Mouse (Mus musculus): ENCODE results near the gene Vmn1r40. TPM values are rescaled to one million over a fixed set of nuclear protein-coding genes. Genes with fewer than 3 reads are reported as not detected.

The Vmn1r40 gene
- total RNA-seq (2021): not detected

DNA sequence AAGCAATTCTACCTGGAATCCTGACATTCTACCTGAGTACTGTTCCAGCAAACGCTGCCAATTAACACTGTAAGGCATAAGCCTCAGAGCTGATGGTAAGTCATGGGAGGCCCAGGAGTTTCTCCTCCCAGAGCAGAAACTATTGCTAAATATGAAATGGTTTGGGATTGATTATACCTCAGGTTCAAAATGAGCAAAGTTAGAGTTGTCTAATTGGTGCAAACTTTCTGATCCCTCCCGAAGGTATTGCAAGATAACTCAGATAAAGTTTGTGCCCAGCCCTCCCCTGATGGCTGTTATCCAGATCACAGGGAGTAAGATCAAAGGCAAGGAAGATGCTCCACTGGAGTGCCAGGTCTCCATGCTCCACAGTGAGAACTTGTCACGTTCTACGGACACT, at the start of gene Vmn1r40:
Gene Vmn1r40, plus strand, starts transcription at position 301 of the 400 bp plus-strand sequence.
- DNase-seq: no peak
- intact Hi-C loops (cut with DNase I): no loop called here

DNA sequence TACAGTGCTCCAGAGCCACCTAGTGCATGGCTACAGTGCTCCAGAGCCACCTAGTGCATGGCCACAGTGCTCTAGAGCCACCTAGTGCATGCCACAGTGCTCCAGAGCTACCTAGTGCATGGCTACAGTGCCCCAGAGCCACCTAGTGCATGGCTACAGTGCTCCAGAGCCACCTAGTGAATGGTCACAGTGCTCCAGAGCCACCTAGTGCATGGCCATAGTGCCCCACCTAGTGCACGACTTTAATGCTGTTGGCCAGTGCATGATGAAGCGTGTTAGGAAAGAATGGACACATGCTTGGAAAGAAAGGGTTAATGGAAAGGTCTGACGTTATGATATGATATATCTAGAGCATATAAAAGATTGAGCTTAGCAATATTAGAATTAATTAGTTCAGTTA, 49.0 kb upstream of the Vmn1r40 start:
- intact Hi-C loops (cut with DNase I): no loop called here
- DNase-seq: no peak

DNA sequence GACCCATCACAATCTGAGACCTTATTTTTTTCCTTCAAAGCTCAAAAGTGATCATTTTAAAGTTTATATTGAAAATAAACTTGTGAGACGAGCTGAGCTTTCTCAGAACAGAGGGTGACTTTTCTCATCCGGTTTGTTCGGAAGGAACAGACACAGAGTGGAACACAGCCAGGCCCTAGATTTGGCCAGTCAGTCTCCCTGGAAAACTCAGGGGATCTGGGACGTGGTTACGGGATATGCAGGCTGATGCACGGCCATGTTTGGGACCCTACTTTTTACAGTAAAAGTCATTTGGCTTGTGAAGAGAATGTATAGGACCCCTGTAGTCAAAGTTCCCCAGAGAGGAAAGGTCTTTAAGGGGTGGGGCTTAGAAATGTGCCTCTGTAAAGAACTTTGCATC, 48.4 kb upstream of the Vmn1r40 start:
- intact Hi-C loops (cut with DNase I): no loop called here
- DNase-seq: peak in 1 of 2 experiments; percentile 24

DNA sequence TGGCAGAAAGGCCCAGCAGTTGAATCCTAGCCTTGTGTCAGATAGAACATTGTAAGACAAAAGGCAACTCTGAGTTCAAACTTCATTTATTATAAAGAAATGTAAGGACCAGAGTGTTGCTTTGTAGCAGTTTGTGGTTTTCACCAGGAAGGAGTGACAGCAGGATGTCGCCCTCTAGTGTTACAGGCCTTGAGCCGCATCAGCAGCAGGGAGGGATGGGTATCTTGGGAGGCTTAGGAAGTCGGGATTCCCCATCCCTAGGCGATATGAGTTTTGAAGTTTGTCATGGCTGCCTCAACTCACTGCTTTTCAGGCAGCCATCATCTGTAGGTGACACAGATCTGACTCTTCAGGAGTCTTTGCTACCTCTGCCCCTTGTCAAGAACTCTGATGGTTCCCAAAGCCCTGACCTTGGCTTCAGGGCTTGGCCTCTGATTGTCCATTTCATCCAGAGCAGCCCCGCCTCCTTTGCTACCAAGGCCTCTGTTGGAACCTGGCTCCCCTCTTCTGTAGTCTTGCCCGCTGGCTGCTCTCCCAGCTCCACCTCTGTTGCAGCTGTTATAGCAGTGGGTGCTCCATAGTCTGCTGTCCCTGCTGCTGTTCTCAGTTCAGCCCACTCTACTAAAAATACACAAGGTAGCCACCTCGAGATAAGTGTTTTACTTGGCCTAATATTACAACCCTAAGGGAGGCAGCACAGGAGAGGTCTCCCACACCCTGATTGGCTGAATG, 47.5 kb upstream of the Vmn1r40 start:
- intact Hi-C loops (cut with DNase I): no loop called here
- peak; percentile 73 to 77 for DNase-seq

DNA sequence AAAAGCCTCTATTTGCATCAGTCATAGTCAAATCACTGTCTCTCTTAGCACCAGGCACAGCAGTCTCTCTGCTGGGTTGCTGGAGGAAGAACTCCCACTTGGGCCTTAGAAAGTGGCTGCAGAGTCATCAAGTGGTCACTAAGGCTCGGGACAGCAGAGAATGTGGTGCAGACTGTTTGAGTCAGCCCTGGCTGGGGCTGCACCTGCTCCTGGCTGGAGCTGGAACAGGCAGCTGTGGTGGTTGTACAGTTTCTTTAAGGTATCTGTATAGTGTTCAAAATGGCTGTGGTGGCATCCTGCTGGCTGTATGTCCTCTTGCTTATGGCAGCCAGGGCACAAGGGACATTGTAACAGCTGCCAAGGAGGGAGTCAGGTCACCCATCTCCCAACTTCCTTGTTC, 46.9 kb upstream of the Vmn1r40 start:
- intact Hi-C loops (cut with DNase I): no loop called here
- DNase-seq: no peak

DNA sequence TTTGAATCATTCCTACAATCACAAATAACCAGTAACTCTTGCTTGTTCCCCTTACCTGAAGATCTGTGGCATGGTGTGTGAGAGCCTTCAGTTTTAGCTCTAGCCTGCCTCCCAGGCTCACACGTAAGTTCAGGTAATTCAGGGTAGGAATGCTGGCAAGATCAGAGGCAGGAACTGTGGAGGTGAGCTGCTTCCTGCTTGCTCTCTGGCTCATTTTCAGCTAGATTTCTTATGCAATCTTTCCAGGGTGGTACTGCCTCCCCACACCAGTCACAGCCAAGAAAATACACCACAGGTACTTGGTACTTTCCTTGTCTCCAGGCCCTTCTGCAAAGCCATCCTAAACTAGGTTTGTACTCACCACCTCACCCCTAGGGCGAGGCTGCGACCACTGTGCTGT, 44.8 kb upstream of the Vmn1r40 start:
- intact Hi-C loops (cut with DNase I): no loop called here
- no peak for DNase-seq

DNA sequence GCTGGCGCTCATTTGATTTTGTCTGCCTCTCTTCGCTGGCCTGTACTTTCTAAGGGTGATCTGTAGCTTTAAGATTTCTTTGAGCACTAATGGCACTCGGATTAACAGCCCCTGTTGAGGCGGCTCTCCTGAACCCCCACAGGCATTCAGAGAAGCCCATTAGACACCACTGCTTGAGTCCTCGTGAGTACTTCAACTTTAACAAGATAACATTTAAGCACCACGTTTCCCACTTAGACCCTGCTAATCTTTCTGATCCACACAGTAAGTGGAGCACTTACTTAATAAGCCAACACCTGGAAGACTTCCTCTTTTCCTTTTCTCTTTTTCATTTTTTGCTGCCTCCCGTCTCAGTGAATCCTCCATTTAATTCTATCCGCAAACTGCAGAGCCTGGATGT, 42.2 kb upstream of the Vmn1r40 start:
- intact Hi-C loops (cut with DNase I): no loop called here
- no peak for DNase-seq

DNA sequence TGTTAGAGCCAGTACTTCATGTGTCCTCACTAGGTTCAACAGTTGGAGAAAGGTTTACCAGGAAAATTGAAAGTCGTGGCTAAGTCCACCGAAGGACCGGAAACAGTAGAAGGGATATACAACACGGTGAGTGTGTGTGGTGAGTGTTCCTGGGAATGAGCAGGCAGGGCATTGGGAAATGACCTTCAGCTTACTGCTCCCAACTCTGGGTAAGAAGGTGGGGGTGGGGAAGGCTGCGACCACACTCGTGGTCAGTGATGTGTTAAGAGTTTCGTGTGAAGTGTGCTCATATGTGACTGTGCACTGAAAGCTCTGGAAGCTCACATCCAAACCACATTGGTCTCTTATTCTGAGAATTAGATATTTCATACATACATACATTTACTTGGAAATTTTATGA, 41.7 kb upstream of the Vmn1r40 start:
- DNase-seq: no peak
- intact Hi-C loops (cut with DNase I): no loop called here

DNA sequence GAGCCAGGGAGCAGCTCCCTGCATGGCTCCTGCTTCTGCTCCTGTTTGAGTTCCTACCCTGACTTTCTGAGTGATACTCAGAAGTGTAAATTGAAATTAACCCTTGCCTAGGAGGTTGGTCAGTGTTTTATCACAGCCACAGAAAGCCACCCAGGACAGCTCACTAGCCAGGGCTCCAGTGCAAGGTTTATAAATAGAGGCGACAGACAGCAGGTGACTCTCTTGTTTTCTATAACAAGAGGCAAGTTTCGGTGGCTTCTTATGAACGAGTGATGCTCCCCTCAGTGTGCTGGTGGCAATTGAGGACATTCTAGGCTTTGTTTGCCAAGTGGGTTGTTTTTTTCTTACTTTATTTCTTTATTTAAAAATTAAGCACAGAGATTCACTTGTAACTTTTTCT, 40.4 kb upstream of the Vmn1r40 start:
- no peak for DNase-seq
- intact Hi-C loops (cut with DNase I): no loop called here

DNA sequence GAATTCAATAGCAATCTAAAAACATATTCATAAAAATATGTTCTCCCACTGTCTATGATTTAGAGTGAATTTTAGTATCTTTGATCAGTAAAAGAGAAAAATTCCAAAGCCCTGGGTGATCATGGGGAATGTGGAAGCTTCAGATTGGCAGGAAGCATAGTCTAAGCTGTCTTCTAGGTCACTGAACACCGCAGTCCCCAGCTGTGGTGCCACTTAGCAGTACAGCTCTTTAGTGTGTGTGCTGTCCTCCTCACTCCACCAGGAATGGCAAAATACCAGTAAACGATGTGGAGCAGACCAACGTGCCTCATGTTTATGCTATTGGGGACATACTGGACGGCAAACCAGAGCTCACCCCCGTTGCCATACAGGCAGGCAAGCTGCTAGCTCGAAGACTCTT, 37.8 kb upstream of the Vmn1r40 start:
- intact Hi-C loops (cut with DNase I): no loop called here
- DNase-seq: no peak

DNA sequence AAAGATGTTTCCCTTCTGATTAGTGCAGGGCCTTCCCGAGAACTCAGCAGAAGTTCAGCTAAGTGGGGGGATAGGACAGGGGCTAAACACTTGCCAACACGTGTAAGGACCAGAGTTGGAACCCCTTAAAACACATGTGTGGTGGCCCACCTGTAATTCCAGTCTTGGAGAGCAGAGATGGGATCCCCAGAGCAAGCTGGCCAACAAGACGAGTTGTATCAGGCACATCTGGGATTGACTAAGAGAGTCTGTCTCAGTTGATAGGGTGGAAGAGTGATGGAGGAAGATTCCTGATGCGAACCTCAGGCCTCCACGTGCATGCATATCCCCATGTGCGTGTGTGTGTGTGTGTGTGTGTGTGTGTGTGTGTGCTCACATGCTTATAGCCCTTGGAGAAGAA, 35.9 kb upstream of the Vmn1r40 start:
- intact Hi-C loops (cut with DNase I): loop anchor here (10.0 kb wide), 2 partner anchors 843 to 903 kb away; no protein-coding TSS in a partner anchor

DNA sequence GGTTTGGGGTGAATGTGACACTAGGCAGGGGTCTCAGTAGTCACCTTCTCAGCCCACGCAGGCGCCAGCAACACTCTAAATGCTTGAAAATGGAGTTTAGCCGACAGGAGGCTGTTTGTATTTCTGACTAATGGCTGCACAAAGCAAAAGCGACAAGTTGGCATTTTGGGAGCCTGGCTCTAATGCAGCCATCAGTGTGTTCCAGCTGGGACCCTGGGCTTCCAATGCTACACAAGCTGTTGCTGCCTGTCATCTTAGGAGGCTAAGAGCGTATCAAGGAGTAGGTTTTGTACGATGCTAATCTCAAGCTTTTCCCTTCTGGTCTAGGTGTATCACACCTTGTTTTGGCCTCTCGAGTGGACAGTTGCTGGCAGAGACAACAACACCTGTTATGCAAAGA, 34.7 kb upstream of the Vmn1r40 start:
- no peak for DNase-seq
- intact Hi-C loops (cut with DNase I): loop anchor here (10.0 kb wide), 2 partner anchors 842 to 902 kb away; no protein-coding TSS in a partner anchor

More for the DNA sequence above, 35.9 kb upstream of the Vmn1r40 start:
- no peak for DNase-seq

DNA sequence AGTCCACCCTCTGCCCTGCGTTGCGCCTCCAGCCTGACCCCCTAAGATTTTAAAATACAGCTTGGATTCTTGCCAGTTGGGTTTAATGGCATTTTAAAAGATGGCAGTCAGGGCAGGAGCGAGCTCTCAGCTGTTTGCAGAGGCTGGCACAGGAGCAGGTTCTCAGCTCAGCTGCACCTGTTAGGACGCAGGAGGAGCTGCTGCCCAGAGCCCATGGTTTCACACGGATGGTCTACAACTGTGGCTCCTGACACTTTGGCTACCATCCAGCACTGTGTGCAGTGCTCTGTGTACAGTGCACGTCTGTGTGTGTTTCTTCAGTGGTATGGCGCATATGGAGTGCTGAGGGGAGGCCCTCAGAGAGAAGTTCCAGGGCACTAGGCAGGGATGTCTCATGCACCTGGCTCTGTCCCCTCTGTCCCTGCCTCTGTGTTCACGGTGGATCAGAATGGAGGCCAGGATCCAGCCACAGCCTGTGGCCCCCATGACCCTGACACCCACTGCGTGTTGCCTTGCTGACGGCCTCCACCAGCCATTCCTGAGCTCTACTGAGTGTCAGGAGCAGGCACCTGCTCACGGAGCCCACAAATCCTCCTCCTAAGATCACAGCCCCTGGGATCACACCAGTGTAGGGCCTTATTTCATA, 34.1 kb upstream of the Vmn1r40 start:
- intact Hi-C loops (cut with DNase I): loop anchor here (10.0 kb wide), 2 partner anchors 842 to 902 kb away; no protein-coding TSS in a partner anchor

DNA sequence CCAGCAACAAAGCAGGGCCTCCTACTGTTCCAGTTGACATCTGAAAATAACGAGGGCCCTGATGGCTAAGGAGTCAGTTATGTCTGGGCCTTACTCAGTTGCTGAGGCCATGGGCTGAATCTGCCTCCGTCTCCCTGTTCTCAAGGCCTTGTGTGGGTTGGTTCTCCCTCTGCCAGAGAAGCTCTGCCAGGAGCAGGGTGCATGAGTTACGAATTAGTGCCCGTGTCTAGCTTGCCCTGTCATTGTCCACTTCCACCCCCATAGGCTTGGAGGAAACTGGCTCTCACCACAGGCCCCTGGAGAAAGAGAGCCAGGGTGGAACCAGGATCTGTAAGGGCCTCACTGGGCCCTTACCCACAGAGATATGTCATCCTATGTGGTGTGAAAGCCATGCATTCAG, 28.8 kb upstream of the Vmn1r40 start:
- intact Hi-C loops (cut with DNase I): loop anchor here (10.0 kb wide), 2 partner anchors 836 to 896 kb away; no protein-coding TSS in a partner anchor
- no peak for DNase-seq

More for the DNA sequence above, 34.1 kb upstream of the Vmn1r40 start:
- no peak for DNase-seq

DNA sequence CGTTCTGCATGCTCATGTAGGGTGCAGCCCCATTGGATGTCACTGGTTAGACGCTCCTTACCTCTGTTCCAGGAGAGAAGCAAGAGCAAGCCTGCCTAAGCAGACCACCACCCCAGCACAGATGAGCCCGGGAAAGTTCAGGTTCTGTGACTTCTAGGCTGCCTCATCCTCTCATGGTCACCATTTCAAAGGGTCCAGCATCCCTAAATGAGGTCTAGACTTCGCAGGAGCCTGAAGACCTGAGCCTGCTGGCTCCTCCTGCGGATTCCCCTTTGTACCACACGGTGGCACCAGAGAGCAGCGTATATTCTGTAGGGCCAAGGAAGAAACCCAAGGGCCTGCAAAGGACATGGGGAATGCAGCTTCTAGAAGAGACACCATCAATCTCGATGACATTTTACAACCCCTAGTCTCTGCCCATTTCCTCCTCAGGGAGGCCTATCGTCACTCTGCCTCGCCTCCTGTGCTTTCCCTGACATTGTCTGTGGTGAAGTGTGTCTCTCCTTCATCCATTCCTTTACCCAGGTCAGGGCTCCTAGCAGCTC, 28.0 kb upstream of the Vmn1r40 start:
- intact Hi-C loops (cut with DNase I): loop anchor here (10.0 kb wide), 2 partner anchors 835 to 895 kb away; no protein-coding TSS in a partner anchor
- peak; percentile 70 to 80 for DNase-seq

DNA sequence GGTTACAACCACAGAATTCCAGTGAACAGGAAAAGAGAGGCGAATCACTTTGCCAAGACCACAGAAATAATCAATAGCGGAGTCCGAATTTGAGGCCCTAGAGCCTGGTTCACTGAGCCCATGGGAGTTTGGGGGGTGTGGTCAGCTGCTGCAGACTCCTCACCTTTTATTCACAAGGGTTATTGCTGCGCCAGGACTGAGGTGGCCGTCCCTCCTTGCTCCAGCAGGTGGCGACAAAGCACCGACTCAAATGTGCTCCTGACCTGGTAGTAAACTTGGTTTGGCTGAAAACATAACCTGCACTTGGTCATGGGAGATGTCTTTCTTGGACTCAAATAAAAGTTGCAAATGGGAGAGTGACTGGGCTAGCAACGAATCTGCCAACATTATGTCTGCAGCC, 27.2 kb upstream of the Vmn1r40 start:
- intact Hi-C loops (cut with DNase I): loop anchor here (10.0 kb wide), 4 partner anchors 305 to 855 kb away; partner anchors contain the start of genes Cfap100 and Chst13
- DNase-seq: peak; percentile 80 to 89

DNA sequence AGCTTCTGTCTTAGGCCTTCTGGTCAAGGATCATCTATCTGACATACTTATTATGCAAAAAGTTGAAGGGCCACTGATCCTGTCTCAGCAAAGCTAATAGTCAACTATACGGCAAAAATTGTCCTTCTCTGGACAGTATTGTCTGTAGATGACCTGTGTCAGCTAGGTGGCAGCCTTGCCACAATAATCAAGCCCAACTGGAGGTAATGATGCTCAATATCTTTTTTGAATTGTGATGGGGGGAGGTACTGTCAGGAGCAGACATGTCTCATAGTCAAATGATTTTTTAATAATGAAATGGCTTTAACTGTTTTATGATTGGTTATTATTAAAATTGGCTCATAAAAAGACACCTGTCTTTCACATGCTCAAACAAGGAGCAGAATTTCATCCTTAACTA, 23.1 kb upstream of the Vmn1r40 start:
- intact Hi-C loops (cut with DNase I): loop anchor here (10.0 kb wide), 4 partner anchors 301 to 851 kb away; partner anchors contain the start of genes Cfap100 and Chst13
- DNase-seq: no peak

DNA sequence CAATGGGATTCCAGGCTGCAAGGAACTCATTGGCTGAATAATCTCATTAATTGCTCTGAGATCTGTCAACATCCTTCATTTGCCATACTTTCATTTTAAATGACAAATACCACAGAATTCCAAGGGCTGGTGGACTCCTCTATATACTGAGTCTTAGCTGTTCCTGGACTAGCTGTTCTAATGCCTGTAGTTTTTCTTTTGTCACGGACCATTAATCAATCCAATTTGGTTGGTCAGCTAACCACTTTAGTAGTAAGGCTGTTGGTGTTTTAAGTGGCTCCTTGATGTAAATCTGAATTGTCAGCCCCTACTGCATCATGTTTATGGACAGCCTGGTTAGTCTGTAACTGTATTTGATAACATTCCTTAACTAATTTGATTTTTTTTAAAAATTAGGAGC, 20.2 kb upstream of the Vmn1r40 start:
- intact Hi-C loops (cut with DNase I): loop anchor here (10.0 kb wide), 4 partner anchors 298 to 848 kb away; partner anchors contain the start of genes Cfap100 and Chst13

DNA sequence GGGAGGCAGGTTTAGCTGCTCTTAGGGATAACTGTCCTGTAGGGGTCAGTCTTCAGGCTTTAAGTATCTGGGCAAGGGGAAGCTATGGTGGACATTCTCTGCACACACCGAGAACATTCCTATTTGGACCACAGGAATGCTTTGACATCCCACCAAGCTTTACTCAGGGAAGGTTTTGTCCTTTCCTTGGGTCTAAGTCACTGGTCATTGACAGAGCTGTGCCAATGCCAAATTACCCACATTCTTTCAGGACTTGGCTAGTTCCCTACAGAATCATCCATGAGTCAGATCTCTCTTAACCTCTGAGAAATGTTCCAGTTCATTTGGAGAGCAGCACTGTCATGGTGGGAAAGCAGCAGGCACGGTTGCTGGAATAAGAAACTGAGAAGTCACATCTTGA, 716 bp upstream of the Vmn1r40 start:
- DNase-seq: peak in 1 of 2 experiments; percentile 1
- intact Hi-C loops (cut with DNase I): no loop called here

More for the DNA sequence above, 20.2 kb upstream of the Vmn1r40 start:
- no peak for DNase-seq

DNA sequence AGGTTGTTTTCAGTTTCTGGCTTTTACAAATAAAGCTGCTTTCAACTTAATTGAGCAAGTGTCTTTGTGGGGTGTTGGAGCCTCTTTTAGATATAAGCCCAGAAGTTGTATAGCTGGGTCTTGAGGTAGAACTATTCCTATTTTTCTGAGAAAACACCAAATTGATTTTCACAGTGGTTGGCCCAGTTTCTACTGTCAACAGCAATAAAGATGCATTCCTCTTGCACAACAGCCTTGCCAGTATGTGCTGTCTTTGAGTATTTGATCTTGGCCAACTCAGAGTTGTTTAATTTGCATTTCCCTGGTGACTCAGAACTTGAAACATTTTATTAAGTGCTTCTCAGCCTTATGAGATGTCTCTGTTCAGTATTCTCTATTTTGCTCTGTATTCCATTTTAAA, 10.7 kb downstream of the Vmn1r40 start:
- intact Hi-C loops (cut with DNase I): no loop called here
- no peak for DNase-seq

DNA sequence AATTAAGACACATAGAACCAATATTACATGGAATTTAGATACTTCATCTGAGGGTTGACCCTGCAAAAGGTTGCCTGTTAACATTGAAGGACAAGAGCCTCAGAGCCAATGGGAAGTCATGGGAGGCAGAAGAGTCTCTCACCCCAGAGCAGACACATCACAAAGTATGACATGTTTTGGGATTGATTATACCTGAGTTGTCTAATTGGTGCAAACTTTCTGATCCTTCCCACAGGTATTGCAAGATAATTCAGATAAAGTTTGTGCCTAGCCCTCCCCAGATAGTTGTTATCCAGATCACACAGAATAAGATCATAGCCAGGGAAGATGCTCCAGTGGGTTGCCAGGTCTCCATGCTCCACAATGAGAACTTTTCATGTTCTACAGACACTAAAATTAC, 33.1 kb downstream of the Vmn1r40 start, which contains the start of gene Vmn1r41:
Gene Vmn1r41, plus strand, starts transcription at position 301 of the 400 bp plus-strand sequence.
- intact Hi-C loops (cut with DNase I): no loop called here
- no peak for DNase-seq
